Mouse (Mus musculus) v-Abl transformed pro-B cells (cell line): Measurements from ENCODE around the gene D430019H16Rik.

Source experiments
- in situ Hi-C, 2 experiments: fragments of 400-800 bp; cut with MboI; formaldehyde crosslinking; loops; one replicate each; pipeline ENCODE4 v1.15.1; 2025; ENCODE audit not compliant: unreplicated experiment in 2 of 2

D430019H16Rik gene

GRCm38 (mm10) chr12:105483503-105483902 is 29.8 kb downstream of the D430019H16Rik start:
- in situ Hi-C loops, result loop anchor here (10.0 to 25.0 kb wide), 5 partner anchors 429 to 796 kb away; no protein-coding TSS in a partner anchor

GRCm38 (mm10) chr12:105490227-105490626 is 36.6 kb downstream of the D430019H16Rik start:
- in situ Hi-C loops, result loop anchor here (5.0 to 25.0 kb wide), 5 partner anchors 242 to 803 kb away; no protein-coding TSS in a partner anchor

GRCm38 (mm10) chr12:105490794-105491193 is 37.1 kb downstream of the D430019H16Rik start:
- in situ Hi-C loops, result loop anchor here (5.0 to 25.0 kb wide), 5 partner anchors 242 to 803 kb away; no protein-coding TSS in a partner anchor

- in situ Hi-C loops, result loop anchor here (5.0 to 25.0 kb wide), 8 partner anchors 88 to 807 kb away; no protein-coding TSS in a partner anchor
Measured at GRCm38 (mm10) chr12:105494796-105495195, 41.1 kb downstream of the D430019H16Rik start.

- in situ Hi-C loops, result loop anchor here (5.0 to 25.0 kb wide), 7 partner anchors 84 to 811 kb away; no protein-coding TSS in a partner anchor
Measured at GRCm38 (mm10) chr12:105497894-105498293, 44.2 kb downstream of the D430019H16Rik start.

- in situ Hi-C loops, result loop anchor here (5.0 to 25.0 kb wide), 7 partner anchors 84 to 811 kb away; no protein-coding TSS in a partner anchor
Measured at GRCm38 (mm10) chr12:105498423-105498822, 44.8 kb downstream of the D430019H16Rik start.

- in situ Hi-C loops, result loop anchor here (5.0 to 25.0 kb wide), 7 partner anchors 83 to 812 kb away; no protein-coding TSS in a partner anchor
Measured at GRCm38 (mm10) chr12:105498842-105499241, 45.2 kb downstream of the D430019H16Rik start.

- in situ Hi-C loops, result no loop called here
Measured at GRCm38 (mm10) chr12:105500940-105501339, 47.3 kb downstream of the D430019H16Rik start.

GRCm38 (mm10) chr12:105504736-105505135 is 51.1 kb downstream of the D430019H16Rik start:
- in situ Hi-C loops, result no loop called here

GRCm38 (mm10) chr12:105511109-105511508 is 57.5 kb downstream of the D430019H16Rik start:
- in situ Hi-C loops, result no loop called here

GRCm38 (mm10) chr12:105511671-105512502 is 58.2 kb downstream of the D430019H16Rik start:
- in situ Hi-C loops, result no loop called here

- in situ Hi-C loops, result no loop called here
Measured at GRCm38 (mm10) chr12:105514111-105514510, 60.5 kb downstream of the D430019H16Rik start.

- in situ Hi-C loops, result no loop called here
Measured at GRCm38 (mm10) chr12:105517026-105517675, 63.5 kb downstream of the D430019H16Rik start.

- in situ Hi-C loops, result no loop called here
Measured at GRCm38 (mm10) chr12:105519851-105520250, 66.2 kb downstream of the D430019H16Rik start.

- in situ Hi-C loops, result no loop called here
Measured at GRCm38 (mm10) chr12:105521170-105521762, 67.6 kb downstream of the D430019H16Rik start.

- in situ Hi-C loops, result no loop called here
Measured at GRCm38 (mm10) chr12:105523737-105524136, 70.1 kb downstream of the D430019H16Rik start.

- in situ Hi-C loops, result no loop called here
Measured at GRCm38 (mm10) chr12:105526186-105526585, 72.5 kb downstream of the D430019H16Rik start.

- in situ Hi-C loops, result no loop called here
Measured at GRCm38 (mm10) chr12:105526829-105527228, 73.2 kb downstream of the D430019H16Rik start.

- in situ Hi-C loops, result no loop called here
Measured at GRCm38 (mm10) chr12:105529545-105529944, 75.9 kb downstream of the D430019H16Rik start.

GRCm38 (mm10) chr12:105531724-105532371 is 78.2 kb downstream of the D430019H16Rik start:
- in situ Hi-C loops, result no loop called here
